Mouse (Mus musculus) MEL (cell line): ENCODE results near the gene Lpcat2b.

ENCODE experiments used
- CHD1 ChIP-seq: IDR thresholded peaks from 2 replicates; pipeline ENCODE4 v1.6.1; 2012; ENCODE audit warnings: low read depth, mild to moderate bottlenecking, inconsistent platforms, low read length, improper control_type of control experiment
- CTCF ChIP-seq, 3 experiments: IDR thresholded peaks in 2 of 3; conservative IDR thresholded peaks in 1 of 3; 2 replicates each; pipeline ENCODE4 v1.5.1; 2011 to 2012; ENCODE audit warnings: low read length in 3 of 3, low read depth in 2 of 3, mild to moderate bottlenecking in 2 of 3, improper control_type of control experiment in 1 of 3, inconsistent platforms in 1 of 3, mixed read lengths in 1 of 3, moderate library complexity in 1 of 3; ENCODE audit not compliant: control insufficient read depth in 1 of 3, insufficient read depth in 1 of 3, poor library complexity in 1 of 3, severe bottlenecking in 1 of 3
- GATA1 ChIP-seq: IDR thresholded peaks from 2 replicates; pipeline ENCODE4 v1.6.1; 2011; ENCODE audit warnings: low read depth, low read length, improper control_type of control experiment
- MAX ChIP-seq: IDR thresholded peaks from 2 replicates; pipeline ENCODE4 v1.6.1; 2011; ENCODE audit warnings: low read length, improper control_type of control experiment
- MYB ChIP-seq: IDR thresholded peaks from 2 replicates; pipeline ENCODE4 v1.6.1; 2011; ENCODE audit warnings: mild to moderate bottlenecking, low read depth, low read length, improper control_type of control experiment
- SIN3A ChIP-seq: IDR thresholded peaks from 2 replicates; pipeline ENCODE4 v1.6.1; 2012; ENCODE audit warnings: low read length, improper control_type of control experiment, inconsistent platforms

GRCm38 (mm10) chr5:107403947-107404684, 27.2 kb upstream of the Lpcat2b start:
- TF ChIP-seq GATA1 = no peak
- TF ChIP-seq CTCF (IDR thresholded peaks at IDR 0.05 in 2 of 3, conservative IDR thresholded peaks at IDR 0.05 in 1 of 3; ENCODE audit: control insufficient read depth in 1 of 3, insufficient read depth in 1 of 3, low read depth in 2 of 3, low read length in 3 of 3, poor library complexity in 1 of 3, severe bottlenecking in 1 of 3) = no peak
- no peak for TF ChIP-seq MAX
- TF ChIP-seq MYB = no peak
- no peak for TF ChIP-seq CHD1
- no peak for TF ChIP-seq SIN3A
